ENCODE assay signal across 21 mouse cellular contexts in genomic region chr1:133323333-133323732, GRCm38 (mm10). TPM values are rescaled to one million over a fixed set of nuclear protein-coding genes. Genes with fewer than 3 reads are reported as not detected.
DNase-seq lines count a peak whose midpoint lies in the region; ATAC-seq lines count a peak whose summit lies in the region.
"Had no signal": no experiment of that assay in that cellular context is flagged by ENCODE, and none has a peak within 500 bp of the region (broad histone marks: within the 10 kb centered on the region; RNA-seq: fewer than 3 reads in every experiment).

No protein-coding gene starts in this region.

- no peaks in the 10 kb centered on the region for H3K27me3 ChIP-seq in hindbrain, embryonic 16.5 days (replicated peaks; ENCODE audit: control insufficient read depth, insufficient read depth, low read length)
- peaks cover 14% of the 10 kb centered on the region for H3K27me3 ChIP-seq in hindbrain, embryonic 13.5 days
- peaks cover 4% of the 10 kb centered on the region for H3K27me3 ChIP-seq in liver, embryonic 16.5 days (ENCODE audit: control insufficient read depth, insufficient read depth, low read depth, low read length)
- H3K27me3 ChIP-seq in liver, embryonic 11.5 days (replicated peaks; ENCODE audit: control insufficient read depth, insufficient read depth, low read length): peaks cover 9% of the 10 kb centered on the region
- no peaks in the 10 kb centered on the region for H3K27me3 ChIP-seq in midbrain, embryonic 15.5 days (replicated peaks)
- no peaks in the 10 kb centered on the region for H3K27me3 ChIP-seq in midbrain, embryonic 16.5 days (ENCODE audit: control insufficient read depth, insufficient read depth, low read depth, low read length)
- peaks cover 4% of the 10 kb centered on the region for H3K27me3 ChIP-seq in embryonic facial prominence, embryonic 14.5 days (replicated peaks; ENCODE audit: control insufficient read depth, insufficient read depth, low read length)

- H3K27ac ChIP-seq in hindbrain, embryonic 16.5 days (ENCODE audit: low read depth, low read length): no peak overlapping the region
- no peak overlapping the region; the same call in 1 of the 2 replicates for H3K27ac ChIP-seq in hindbrain, embryonic 13.5 days
- no peak overlapping the region for H3K27ac ChIP-seq in liver, embryonic 16.5 days (ENCODE audit: low read length)
- no peak overlapping the region for H3K27ac ChIP-seq in liver, embryonic 11.5 days (ENCODE audit: low read depth, low read length)
- no peak overlapping the region for H3K27ac ChIP-seq in midbrain, embryonic 15.5 days
- H3K27ac ChIP-seq in midbrain, embryonic 16.5 days (ENCODE audit: low read length): no peak overlapping the region
- H3K27ac ChIP-seq in embryonic facial prominence, embryonic 14.5 days (replicated peaks; ENCODE audit: low read depth, low read length): no peak overlapping the region

- WGBS in hindbrain, embryonic 16.5 days: 58% methylated on average over 5 of the region's 5 CpGs
- WGBS in hindbrain, embryonic 13.5 days: 59% methylated on average over 5 of the region's 5 CpGs
- WGBS in liver, embryonic 16.5 days (ENCODE audit: insufficient replicate concordance): 34% methylated on average over 5 of the region's 5 CpGs
- 49% methylated on average over 5 of the region's 5 CpGs for WGBS in liver, embryonic 11.5 days
- WGBS in midbrain, embryonic 15.5 days: 48% methylated on average over 5 of the region's 5 CpGs
- 52% methylated on average over 5 of the region's 5 CpGs for WGBS in midbrain, embryonic 16.5 days
- 31% methylated on average over 5 of the region's 5 CpGs for WGBS in embryonic facial prominence, embryonic 14.5 days

- no peaks in the 10 kb centered on the region for H3K4me1 ChIP-seq in hindbrain, embryonic 16.5 days (ENCODE audit: control insufficient read depth, insufficient read depth, low read depth, low read length)
- peaks cover 19% of the 10 kb centered on the region for H3K4me1 ChIP-seq in hindbrain, embryonic 13.5 days (replicated peaks)
- no peaks in the 10 kb centered on the region for H3K4me1 ChIP-seq in liver, embryonic 16.5 days (ENCODE audit: control insufficient read depth, low read depth, low read length)
- no peaks in the 10 kb centered on the region for H3K4me1 ChIP-seq in liver, embryonic 11.5 days (replicated peaks; ENCODE audit: control insufficient read depth, insufficient read depth, low read length)
- H3K4me1 ChIP-seq in midbrain, embryonic 15.5 days: peaks cover 2% of the 10 kb centered on the region; the same call in 1 of the 2 replicates
- H3K4me1 ChIP-seq in midbrain, embryonic 16.5 days (ENCODE audit: control insufficient read depth, insufficient read depth, low read length): peaks cover 1% of the 10 kb centered on the region; the same call in 1 of the 2 replicates
- no peaks in the 10 kb centered on the region for H3K4me1 ChIP-seq in embryonic facial prominence, embryonic 14.5 days (ENCODE audit: control insufficient read depth, insufficient read depth, low read length)

- no peak overlapping the region for H3K4me3 ChIP-seq in hindbrain, embryonic 16.5 days (ENCODE audit: low read length)
- H3K4me3 ChIP-seq in hindbrain, embryonic 13.5 days: no peak overlapping the region
- no peak overlapping the region for H3K4me3 ChIP-seq in liver, embryonic 16.5 days (ENCODE audit: low read depth, low read length)
- no peak overlapping the region for H3K4me3 ChIP-seq in liver, embryonic 11.5 days (ENCODE audit: low read depth, low read length)
- H3K4me3 ChIP-seq in midbrain, embryonic 15.5 days: no peak overlapping the region
- H3K4me3 ChIP-seq in midbrain, embryonic 16.5 days (ENCODE audit: low read depth, low read length): no peak overlapping the region
- H3K4me3 ChIP-seq in embryonic facial prominence, embryonic 14.5 days (ENCODE audit: low read depth, low read length): no peak overlapping the region

- H3K9me3 ChIP-seq in hindbrain, embryonic 16.5 days (ENCODE audit: control insufficient read depth, low read length): no peaks in the 10 kb centered on the region
- H3K9me3 ChIP-seq in hindbrain, embryonic 13.5 days: no peaks in the 10 kb centered on the region
- H3K9me3 ChIP-seq in liver, embryonic 16.5 days (replicated peaks; ENCODE audit: control insufficient read depth, low read length): no peaks in the 10 kb centered on the region
- H3K9me3 ChIP-seq in liver, embryonic 11.5 days (ENCODE audit: control insufficient read depth, low read length): no peaks in the 10 kb centered on the region
- H3K9me3 ChIP-seq in midbrain, embryonic 15.5 days: no peaks in the 10 kb centered on the region
- H3K9me3 ChIP-seq in midbrain, embryonic 16.5 days (replicated peaks; ENCODE audit: control insufficient read depth, low read length, poor library complexity, severe bottlenecking): no peaks in the 10 kb centered on the region
- H3K9me3 ChIP-seq in embryonic facial prominence, embryonic 14.5 days (ENCODE audit: control insufficient read depth, low read length): no peaks in the 10 kb centered on the region

- H3K4me2 ChIP-seq in hindbrain, embryonic 16.5 days (ENCODE audit: low read length): no peak overlapping the region
- no peak overlapping the region for H3K4me2 ChIP-seq in hindbrain, embryonic 13.5 days
- no peak overlapping the region for H3K4me2 ChIP-seq in liver, embryonic 16.5 days (ENCODE audit: low read depth, low read length)
- H3K4me2 ChIP-seq in liver, embryonic 11.5 days: no peak overlapping the region
- H3K4me2 ChIP-seq in midbrain, embryonic 15.5 days: no peak overlapping the region
- H3K4me2 ChIP-seq in midbrain, embryonic 16.5 days (ENCODE audit: low read length): no peak overlapping the region
- no peak overlapping the region for H3K4me2 ChIP-seq in embryonic facial prominence, embryonic 14.5 days (ENCODE audit: low read depth, low read length)

- DNase-seq in liver, embryonic 11.5 days (ENCODE audit: low spot score): no peak
- DNase-seq in embryonic facial prominence, embryonic 14.5 days (ENCODE audit: low spot score): peak; percentile 42
- no peak for DNase-seq in right cerebral cortex, postnatal 4 days
- DNase-seq: adrenal gland, postnatal 25 days; B cell, adult 2 months; cerebellum, adult 2 months; gastrocnemius, postnatal 25 days; heart, postnatal 10 days; kidney, postnatal 14 days; layer of hippocampus, adult 9-11 months; liver, postnatal 0 days; right cerebral cortex, postnatal 25 days; thymus, postnatal 36 days had no signal

- ATAC-seq in hindbrain, embryonic 16.5 days: peak; percentile 41; the same call in 1 of the 2 replicates
- ATAC-seq in hindbrain, embryonic 13.5 days (ENCODE audit: low FRiP score): no peak
- 0 out of 2 replicates have a peak, but pooled peaks have one; percentile 9 for ATAC-seq in liver, embryonic 16.5 days (ENCODE audit: low read depth)
- no peak for ATAC-seq in liver, embryonic 11.5 days (replicated peaks; ENCODE audit: low FRiP score)
- 0 out of 2 replicates have a peak, but pooled peaks have one; percentile 28 for ATAC-seq in midbrain, embryonic 15.5 days (replicated peaks)
- no peak for ATAC-seq in midbrain, embryonic 16.5 days
- peak; percentile 22; the same call in 1 of the 2 replicates for ATAC-seq in embryonic facial prominence, embryonic 14.5 days (ENCODE audit: low read depth)
- ATAC-seq: liver, postnatal 0 days had no signal

- no peak overlapping the region for H3K9ac ChIP-seq in hindbrain, embryonic 16.5 days (ENCODE audit: low read depth, low read length)
- H3K9ac ChIP-seq in hindbrain, embryonic 13.5 days: no peak overlapping the region
- no peak overlapping the region for H3K9ac ChIP-seq in liver, embryonic 16.5 days (ENCODE audit: low read depth, low read length)
- H3K9ac ChIP-seq in liver, embryonic 11.5 days (ENCODE audit: low read depth, low read length): no peak overlapping the region
- H3K9ac ChIP-seq in midbrain, embryonic 15.5 days: no peak overlapping the region
- H3K9ac ChIP-seq in midbrain, embryonic 16.5 days (ENCODE audit: low read depth, low read length): no peak overlapping the region
- H3K9ac ChIP-seq in embryonic facial prominence, embryonic 14.5 days (ENCODE audit: low read depth, low read length): no peak overlapping the region
- H3K9ac ChIP-seq: liver, postnatal 0 days had no signal

- no peaks in the 10 kb centered on the region for H3K36me3 ChIP-seq in hindbrain, embryonic 16.5 days (ENCODE audit: control insufficient read depth, insufficient read depth, low read length)
- H3K36me3 ChIP-seq in hindbrain, embryonic 13.5 days: no peaks in the 10 kb centered on the region
- H3K36me3 ChIP-seq in liver, embryonic 16.5 days (ENCODE audit: control insufficient read depth, insufficient read depth): no peaks in the 10 kb centered on the region
- no peaks in the 10 kb centered on the region for H3K36me3 ChIP-seq in liver, embryonic 11.5 days (ENCODE audit: control insufficient read depth, insufficient read depth, low read length)
- no peaks in the 10 kb centered on the region for H3K36me3 ChIP-seq in midbrain, embryonic 15.5 days (replicated peaks)
- no peaks in the 10 kb centered on the region for H3K36me3 ChIP-seq in midbrain, embryonic 16.5 days (ENCODE audit: control insufficient read depth, insufficient read depth, low read length)
- H3K36me3 ChIP-seq in embryonic facial prominence, embryonic 14.5 days (ENCODE audit: control insufficient read depth, insufficient read depth, low read length): no peaks in the 10 kb centered on the region

RNA-seq across cellular contexts. Expression of gene Kiss1, which starts 1.7 kb away (rescaled TPM):
- not detected in 2 replicates for polyA plus RNA-seq in hindbrain, embryonic 16.5 days (2015; fragmentation: Nextera tagmentation; extraction: Ambion mirVana)
- polyA plus RNA-seq in hindbrain, embryonic 13.5 days (2015; fragmentation: Nextera tagmentation; extraction: Ambion mirVana): 0.38 TPM in 1 of 2 replicates, not detected in the other
- not detected in 2 replicates for polyA plus RNA-seq in liver, embryonic 16.5 days (2015; fragmentation: Nextera tagmentation; extraction: Ambion mirVana)
- polyA plus RNA-seq in liver, embryonic 11.5 days (2014; fragmentation: Nextera tagmentation; extraction: Ambion mirVana): not detected in 2 replicates
- polyA plus RNA-seq in midbrain, embryonic 15.5 days (2015; fragmentation: Nextera tagmentation; extraction: Ambion mirVana): not detected in 2 replicates
- polyA plus RNA-seq in midbrain, embryonic 16.5 days (2015; fragmentation: Nextera tagmentation; extraction: Ambion mirVana): not detected in 2 replicates
- not detected in 2 replicates for polyA plus RNA-seq in embryonic facial prominence, embryonic 14.5 days (2014; fragmentation: Nextera tagmentation; extraction: Ambion mirVana)
- polyA plus RNA-seq: cerebellum, adult 2 months; limb, embryonic 14.5 days; liver, postnatal 0 days had no signal

RNA-seq across cellular contexts. Expression of gene Golt1a, which starts 13.7 kb away (rescaled TPM):
- not detected in 2 replicates for polyA plus RNA-seq in hindbrain, embryonic 16.5 days (2015; fragmentation: Nextera tagmentation; extraction: Ambion mirVana)
- polyA plus RNA-seq in hindbrain, embryonic 13.5 days (2015; fragmentation: Nextera tagmentation; extraction: Ambion mirVana): 0.10 TPM in 1 of 2 replicates, not detected in the other
- polyA plus RNA-seq in liver, embryonic 16.5 days (2015; fragmentation: Nextera tagmentation; extraction: Ambion mirVana): 7.8 and 10.2 TPM in 2 replicates
- 2.0 and 2.5 TPM in 2 replicates for polyA plus RNA-seq in liver, embryonic 11.5 days (2014; fragmentation: Nextera tagmentation; extraction: Ambion mirVana)
- polyA plus RNA-seq in midbrain, embryonic 15.5 days (2015; fragmentation: Nextera tagmentation; extraction: Ambion mirVana): 0.17 TPM in 1 of 2 replicates, not detected in the other
- polyA plus RNA-seq in midbrain, embryonic 16.5 days (2015; fragmentation: Nextera tagmentation; extraction: Ambion mirVana): not detected in 2 replicates
- not detected in 2 replicates for polyA plus RNA-seq in embryonic facial prominence, embryonic 14.5 days (2014; fragmentation: Nextera tagmentation; extraction: Ambion mirVana)
- polyA plus RNA-seq: cerebellum, adult 2 months; forebrain, embryonic 11.5 days; limb, embryonic 14.5 days had no signal

RNA-seq across cellular contexts. Expression of gene Ren1, which starts 27.0 kb away (rescaled TPM):
- polyA plus RNA-seq in hindbrain, embryonic 16.5 days (2015; fragmentation: Nextera tagmentation; extraction: Ambion mirVana): 6.6 and 7.8 TPM in 2 replicates
- 3.7 and 4.2 TPM in 2 replicates for polyA plus RNA-seq in hindbrain, embryonic 13.5 days (2015; fragmentation: Nextera tagmentation; extraction: Ambion mirVana)
- polyA plus RNA-seq in liver, embryonic 16.5 days (2015; fragmentation: Nextera tagmentation; extraction: Ambion mirVana): 0.56 and 0.72 TPM in 2 replicates
- 0.30 and 0.40 TPM in 2 replicates for polyA plus RNA-seq in liver, embryonic 11.5 days (2014; fragmentation: Nextera tagmentation; extraction: Ambion mirVana)
- 0.18 TPM in 1 of 2 replicates, not detected in the other for polyA plus RNA-seq in midbrain, embryonic 15.5 days (2015; fragmentation: Nextera tagmentation; extraction: Ambion mirVana)
- polyA plus RNA-seq in midbrain, embryonic 16.5 days (2015; fragmentation: Nextera tagmentation; extraction: Ambion mirVana): 0.35 TPM in 1 of 2 replicates, not detected in the other
- 5.9 and 6.6 TPM in 2 replicates for polyA plus RNA-seq in embryonic facial prominence, embryonic 14.5 days (2014; fragmentation: Nextera tagmentation; extraction: Ambion mirVana)
- polyA plus RNA-seq: forebrain, embryonic 11.5 days; frontal cortex, adult 2 months had no signal

RNA-seq across cellular contexts. Expression of gene Etnk2, which starts 40.0 kb away (rescaled TPM):
- polyA plus RNA-seq in hindbrain, embryonic 16.5 days (2015; fragmentation: Nextera tagmentation; extraction: Ambion mirVana): 25.7 and 29.5 TPM in 2 replicates
- 9.9 and 10.3 TPM in 2 replicates for polyA plus RNA-seq in hindbrain, embryonic 13.5 days (2015; fragmentation: Nextera tagmentation; extraction: Ambion mirVana)
- polyA plus RNA-seq in liver, embryonic 16.5 days (2015; fragmentation: Nextera tagmentation; extraction: Ambion mirVana): 15.5 and 20.3 TPM in 2 replicates
- polyA plus RNA-seq in liver, embryonic 11.5 days (2014; fragmentation: Nextera tagmentation; extraction: Ambion mirVana): 4.5 and 5.8 TPM in 2 replicates
- 20.0 and 21.9 TPM in 2 replicates for polyA plus RNA-seq in midbrain, embryonic 15.5 days (2015; fragmentation: Nextera tagmentation; extraction: Ambion mirVana)
- 24.6 and 26.5 TPM in 2 replicates for polyA plus RNA-seq in midbrain, embryonic 16.5 days (2015; fragmentation: Nextera tagmentation; extraction: Ambion mirVana)
- 3.3 and 3.4 TPM in 2 replicates for polyA plus RNA-seq in embryonic facial prominence, embryonic 14.5 days (2014; fragmentation: Nextera tagmentation; extraction: Ambion mirVana)

Comparison
In these comparisons a context has a peak if more than half of its experiments do, and no peak if none do; other contexts are left out.
1. ATAC-seq: peak in hindbrain, embryonic 16.5 days (single experiment), liver, embryonic 16.5 days (single experiment), midbrain, embryonic 15.5 days (single experiment) and embryonic facial prominence, embryonic 14.5 days (single experiment); none in hindbrain, embryonic 13.5 days (single experiment), liver, embryonic 11.5 days (single experiment) and midbrain, embryonic 16.5 days (single experiment).